Mouse (Mus musculus): Measurements from ENCODE around the gene Cilp2.

DNA sequence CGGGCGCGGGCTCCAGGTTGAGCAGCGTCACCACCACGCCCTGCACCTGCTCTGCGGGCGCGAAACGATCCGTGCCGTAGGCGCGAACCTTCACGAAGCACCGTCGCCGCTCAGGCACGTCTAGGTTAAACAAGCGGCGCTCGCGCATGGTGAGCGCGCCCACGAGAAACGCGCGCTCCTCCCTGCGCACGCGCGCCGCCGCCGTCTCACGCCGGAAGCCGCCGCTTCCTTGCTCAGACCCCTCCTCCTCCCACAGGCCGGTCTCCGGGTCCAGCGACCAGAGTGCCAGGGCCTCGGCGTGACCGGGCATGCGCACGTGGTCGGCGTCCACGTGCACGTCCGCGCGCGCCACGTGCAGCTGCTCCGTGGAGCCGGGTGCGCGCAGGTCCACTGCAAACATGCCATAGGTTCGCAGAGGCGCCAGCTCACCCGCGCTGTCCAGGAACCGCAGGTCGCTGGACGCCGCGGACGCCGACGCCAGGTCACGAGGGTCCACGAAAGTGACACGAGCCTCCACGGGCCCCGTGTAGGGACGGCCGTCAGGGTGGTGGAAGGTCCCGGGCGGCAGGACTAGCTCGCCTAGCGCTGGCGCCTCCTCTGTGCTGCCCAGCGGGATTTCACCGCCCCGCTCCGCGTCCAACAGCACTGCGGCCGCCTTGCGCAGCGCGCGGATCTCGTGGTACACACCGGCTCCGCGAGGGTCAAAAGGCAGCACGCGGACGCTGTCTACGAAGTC lies 5.3 kb downstream of the Cilp2 start:
- TF ChIP-seq USF1 (IDR thresholded peaks at IDR 0.05; ENCODE audit: low read depth, low read length) (no peak), POLR2A (IDR thresholded peaks at IDR 0.05; ENCODE audit: control insufficient read depth in 1 of 2, insufficient read depth in 1 of 2, low read depth in 1 of 2, low read length in 2 of 2, poor library complexity in 1 of 2) (no peak), GATA1 (IDR thresholded peaks at IDR 0.05; ENCODE audit: low read depth, low read length) (no peak)

Data from MEL (cell line).